Mouse (Mus musculus) MEL (cell line): ENCODE data around the gene Prkag1. TPM values are rescaled to one million over a fixed set of nuclear protein-coding genes. Genes with fewer than 3 reads are reported as not detected.

Source experiments
- DNase-seq: peaks from one replicate; pipeline ENCODE4 v3.0.0; 2011; ENCODE audit warnings: low read depth, low spot score
- H3K27ac ChIP-seq: 2 replicates; pipeline ENCODE4 v1.5.1; 2012; ENCODE audit warnings: low read depth, mild to moderate bottlenecking, control low read depth, low read length, moderate library complexity; ENCODE audit not compliant: control insufficient read depth
- H3K27me3 ChIP-seq, 2 experiments: fragments of 150-350 bp in 1 of 2; sonication (generic) in 1 of 2; 2 replicates each; pipeline ENCODE4 v1.6.1; 2012; ENCODE audit warnings: low read length in 2 of 2, mild to moderate bottlenecking in 2 of 2, improper control_type of control experiment in 1 of 2, moderate library complexity in 1 of 2; ENCODE audit not compliant: insufficient read depth in 2 of 2, control insufficient read depth in 1 of 2
- H3K36me3 ChIP-seq, 2 experiments: 2 replicates each; pipeline ENCODE4 v1.6.1; 2012 to 2014; ENCODE audit warnings: low read length in 2 of 2, improper control_type of control experiment in 1 of 2, inconsistent platforms in 1 of 2, mild to moderate bottlenecking in 1 of 2; ENCODE audit not compliant: insufficient read depth in 2 of 2, control insufficient read depth in 1 of 2
- H3K4me1 ChIP-seq, 2 experiments: fragments of 150-350 bp in 1 of 2; sonication (generic) in 1 of 2; 2 replicates each; pipeline ENCODE4 v1.6.1; 2012; ENCODE audit warnings: low read length in 2 of 2, improper control_type of control experiment in 1 of 2, mild to moderate bottlenecking in 1 of 2; ENCODE audit not compliant: insufficient read depth in 2 of 2, control insufficient read depth in 1 of 2
- H3K4me3 ChIP-seq, 2 experiments: fragments of 150-350 bp in 1 of 2; sonication (generic) in 1 of 2; 2 replicates each; pipeline ENCODE4 v1.5.1; 2012; ENCODE audit warnings: low read depth in 2 of 2, low read length in 2 of 2, mild to moderate bottlenecking in 2 of 2, moderate library complexity in 2 of 2, control low read depth in 1 of 2, improper control_type of control experiment in 1 of 2; ENCODE audit not compliant: control insufficient read depth in 1 of 2, insufficient read depth in 1 of 2
- H3K79me2 ChIP-seq: 2 replicates; pipeline ENCODE4 v1.6.1; 2012; ENCODE audit warnings: mild to moderate bottlenecking, low read length, moderate library complexity; ENCODE audit not compliant: control insufficient read depth, poor library complexity, insufficient read depth
- H3K9ac ChIP-seq: 2 replicates; pipeline ENCODE4 v1.6.1; 2012; ENCODE audit warnings: low read depth, mild to moderate bottlenecking, control low read depth, low read length, moderate library complexity; ENCODE audit not compliant: control insufficient read depth, poor library complexity, severe bottlenecking
- H3K9me3 ChIP-seq: fragments of 150-350 bp; sonication (generic); replicated peaks from 2 replicates; pipeline ENCODE4 v1.6.1; 2012; ENCODE audit warnings: mild to moderate bottlenecking, low read length, improper control_type of control experiment, moderate library complexity; ENCODE audit not compliant: insufficient read depth
- E2F4 ChIP-seq: IDR thresholded peaks from 2 replicates; pipeline ENCODE4 v1.6.1; 2011; ENCODE audit warnings: low read depth, low read length, improper control_type of control experiment, borderline replicate concordance
- EP300 ChIP-seq, 2 experiments: IDR thresholded peaks; 2 replicates each; pipeline ENCODE4 v1.6.1; 2011; ENCODE audit warnings: improper control_type of control experiment in 2 of 2, low read length in 2 of 2, low read depth in 1 of 2, mild to moderate bottlenecking in 1 of 2
- ETS1 ChIP-seq: IDR thresholded peaks from 2 replicates; pipeline ENCODE4 v1.6.1; 2012; ENCODE audit warnings: low read depth, mild to moderate bottlenecking, inconsistent platforms, low read length, improper control_type of control experiment, moderate library complexity
- GATA1 ChIP-seq: IDR thresholded peaks from 2 replicates; pipeline ENCODE4 v1.6.1; 2011; ENCODE audit warnings: low read depth, low read length, improper control_type of control experiment
- MAFK ChIP-seq: IDR thresholded peaks from 2 replicates; pipeline ENCODE4 v1.6.1; 2011; ENCODE audit warnings: low read depth, mild to moderate bottlenecking, low read length, improper control_type of control experiment, borderline replicate concordance
- MXI1 ChIP-seq: IDR thresholded peaks from 2 replicates; pipeline ENCODE4 v1.6.1; 2011; ENCODE audit warnings: mild to moderate bottlenecking, low read depth, low read length, improper control_type of control experiment
- NRF1 ChIP-seq: IDR thresholded peaks from 2 replicates; pipeline ENCODE4 v1.6.1; 2014; ENCODE audit warnings: low read depth, mild to moderate bottlenecking, inconsistent platforms, low read length, improper control_type of control experiment, moderate library complexity; ENCODE audit not compliant: poor library complexity, insufficient read depth, severe bottlenecking
- POLR2AphosphoS5 ChIP-seq: IDR thresholded peaks from 2 replicates; pipeline ENCODE4 v1.6.1; 2012; ENCODE audit warnings: low read depth, borderline replicate concordance, mild to moderate bottlenecking, inconsistent platforms, low read length, moderate library complexity, mixed read lengths
- RCOR1 ChIP-seq: IDR thresholded peaks from 2 replicates; pipeline ENCODE4 v1.6.1; 2012; ENCODE audit warnings: low read depth, mild to moderate bottlenecking, inconsistent platforms, low read length, improper control_type of control experiment
- SIN3A ChIP-seq: IDR thresholded peaks from 2 replicates; pipeline ENCODE4 v1.6.1; 2012; ENCODE audit warnings: low read length, improper control_type of control experiment, inconsistent platforms
- SMC3 ChIP-seq: IDR thresholded peaks from 2 replicates; pipeline ENCODE4 v1.6.1; 2011; ENCODE audit warnings: low read depth, low read length, improper control_type of control experiment
- TAL1 ChIP-seq: IDR thresholded peaks from 2 replicates; pipeline ENCODE4 v1.6.1; 2012; ENCODE audit warnings: mild to moderate bottlenecking, inconsistent platforms, low read length, moderate library complexity, mixed read lengths
- TBP ChIP-seq: IDR thresholded peaks from 2 replicates; pipeline ENCODE4 v1.8.0; 2011; ENCODE audit warnings: low read depth, low read length, improper control_type of control experiment
- TCF12 ChIP-seq: IDR thresholded peaks from 2 replicates; pipeline ENCODE4 v1.6.1; 2014; ENCODE audit warnings: low read depth, mild to moderate bottlenecking, inconsistent platforms, low read length, improper control_type of control experiment, moderate library complexity
- UBTF ChIP-seq: IDR thresholded peaks from 2 replicates; pipeline ENCODE4 v1.6.1; 2012; ENCODE audit warnings: low read depth, mild to moderate bottlenecking, inconsistent platforms, low read length, improper control_type of control experiment, moderate library complexity, borderline replicate concordance; ENCODE audit not compliant: insufficient read depth
- USF1 ChIP-seq: IDR thresholded peaks from 2 replicates; pipeline ENCODE4 v1.6.1; 2014; ENCODE audit warnings: low read depth, mild to moderate bottlenecking, inconsistent platforms, low read length, improper control_type of control experiment, moderate library complexity
- USF2 ChIP-seq, 2 experiments: IDR thresholded peaks; 2 replicates each; pipeline ENCODE4 v1.6.1; 2011 to 2012; ENCODE audit warnings: improper control_type of control experiment in 2 of 2, low read length in 2 of 2, borderline replicate concordance in 1 of 2, inconsistent platforms in 1 of 2, low read depth in 1 of 2, mild to moderate bottlenecking in 1 of 2; ENCODE audit not compliant: insufficient read depth in 1 of 2
- ZKSCAN1 ChIP-seq: IDR thresholded peaks from 2 replicates; pipeline ENCODE4 v1.6.1; 2012; ENCODE audit warnings: low read depth, mild to moderate bottlenecking, inconsistent platforms, low read length, improper control_type of control experiment, moderate library complexity
- ZMIZ1 ChIP-seq: IDR thresholded peaks from 2 replicates; pipeline ENCODE4 v1.6.1; 2012; ENCODE audit warnings: low read depth, mild to moderate bottlenecking, inconsistent platforms, low read length, improper control_type of control experiment, moderate library complexity
- ZNF384 ChIP-seq: IDR thresholded peaks from 2 replicates; pipeline ENCODE4 v1.6.1; 2012; ENCODE audit warnings: low read depth, mild to moderate bottlenecking, inconsistent platforms, low read length, improper control_type of control experiment
- polyA plus RNA-seq, 2 experiments: library from polyadenylated mRNA; stranded (reverse) in 1 of 2; unstranded in 1 of 2; fragments of >175 nt in 1 of 2; fragments of >200 nt in 1 of 2; gene quantifications; 2 replicates each; pipeline versions ENCODE4 v1.2.1 to v1.2.4; 2012; ENCODE audit warnings: low replicate concordance in 2 of 2, low read depth in 1 of 2; ENCODE audit not compliant: insufficient read length in 2 of 2, insufficient read depth in 1 of 2, missing spikeins in 1 of 2
- total RNA-seq: library from RNA; depleted of rRNA; stranded (reverse); fragments of 300-350 nt; gene quantifications from 2 replicates; pipeline ENCODE4 v1.2.3, GENCODE M21; 2012

Prkag1 gene
- total and polyA plus RNA-seq, 3 experiments: 122 to 348 (median 141) TPM

DNA sequence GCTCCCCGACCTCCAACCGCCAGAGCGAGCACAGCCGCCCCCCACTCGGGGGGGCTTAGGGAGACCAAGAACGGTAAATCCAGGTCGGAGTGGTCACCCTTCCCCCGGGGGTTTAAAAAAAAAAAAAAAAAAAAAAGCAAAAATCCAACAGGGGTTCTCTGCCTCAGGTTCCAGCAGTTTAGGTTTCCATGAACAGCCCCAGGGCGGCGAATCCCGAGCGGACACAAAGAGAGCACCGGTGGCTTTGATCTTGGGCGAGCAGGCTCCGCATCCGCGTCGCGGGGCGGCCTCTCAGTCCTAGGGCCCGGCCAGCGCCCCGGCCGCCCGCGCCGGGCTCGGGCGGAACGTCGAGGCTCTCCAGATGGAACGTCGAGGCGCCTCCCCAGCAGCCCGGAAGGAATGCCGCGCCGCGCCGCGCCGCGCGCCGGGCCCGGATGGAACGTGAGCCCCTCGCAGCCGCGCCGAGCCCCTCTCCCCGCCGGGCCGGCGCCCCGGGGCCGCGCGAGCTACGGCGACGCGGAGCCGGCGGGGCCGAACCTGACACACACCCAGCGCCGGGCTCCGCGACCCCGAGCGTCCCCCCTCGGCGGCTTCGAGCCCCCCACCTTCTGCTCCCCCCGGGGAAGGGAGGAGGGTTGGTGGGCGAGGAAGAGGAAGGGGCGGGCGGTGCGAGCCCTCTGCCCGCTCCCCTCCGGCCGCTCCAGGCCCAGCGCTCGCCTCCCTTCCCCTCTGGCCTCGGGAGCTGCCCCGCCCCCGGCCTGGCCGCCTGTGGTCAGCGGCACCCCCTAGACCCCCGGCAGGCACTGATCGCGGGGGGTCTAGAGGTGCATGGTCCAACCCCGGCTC, 40.0 kb upstream of the Prkag1 start, which contains the start of gene Kmt2d:
Gene Kmt2d (minus strand): TSS at position 135 of the 846 bp plus-strand sequence.
- peak; percentile 89; the same call in 1 of the 2 replicates for TF ChIP-seq UBTF
- TF ChIP-seq ZNF384: peak; percentile 38
- no peak for TF ChIP-seq NRF1
- TF ChIP-seq ETS1: no peak
- no peak for TF ChIP-seq MXI1
- TF ChIP-seq TAL1: no peak
- no peak for TF ChIP-seq TBP
- no peak for TF ChIP-seq E2F4
- TF ChIP-seq SIN3A: no peak; the same call in 1 of the 2 replicates
- no peak for TF ChIP-seq GATA1
- TF ChIP-seq USF1: no peak
- no peak for TF ChIP-seq POLR2AphosphoS5
- no peak for TF ChIP-seq ZKSCAN1
- no peak for TF ChIP-seq ZMIZ1
- no peak for TF ChIP-seq USF2 (IDR thresholded peaks at IDR 0.05; ENCODE audit: borderline replicate concordance in 1 of 2, insufficient read depth in 1 of 2, low read depth in 1 of 2, low read length in 2 of 2)
- TF ChIP-seq RCOR1: no peak
- TF ChIP-seq TCF12: peak; percentile 19; the same call in 1 of the 2 replicates
- no peak for TF ChIP-seq MAFK
- TF ChIP-seq EP300 (IDR thresholded peaks at IDR 0.05; ENCODE audit: low read depth in 1 of 2, low read length in 2 of 2): no peak
- TF ChIP-seq SMC3: no peak
- DNase-seq: peak; percentile 55
- Histone ChIP-seq H3K9ac (peak within 1 kb of the TSS; percentile 96), H3K9me3 (no peaks in the 10 kb centered on the region), H3K27ac (peak within 1 kb of the TSS; percentile 86), H3K79me2 (peaks cover 61% of the 10 kb centered on the region), H3K4me1 (peaks cover 14 to 21% of the 10 kb centered on the region in 2 experiments), H3K27me3 (no peaks in the 10 kb centered on the region), H3K4me3 (peak within 1 kb of the TSS; percentile 78 to 92), H3K36me3 (peaks cover under 1 to 23% of the 10 kb centered on the region in 2 experiments; a peak in 3 of 4 replicates)
